Mouse (Mus musculus) stomach, postnatal 0 days (tissue): Measurements from ENCODE around the gene Ndufaf2. TPM values are rescaled to one million over a fixed set of nuclear protein-coding genes. Genes with fewer than 3 reads are reported as not detected.

Source experiments
- ATAC-seq: fragments of 200-750 bp; cut with Nextera tagmentation; 2 replicates; pipeline ENCODE4 v1.8.0; 2017; ENCODE audit not compliant: low FRiP score, low TSS enrichment
- DNase-seq: peaks from one replicate; pipeline ENCODE4 v3.0.0-alpha.2; 2016; ENCODE audit warnings: low spot score
- H3K27ac ChIP-seq: fragments of 300-500 bp; sonication (generic); replicated peaks from 2 replicates; pipeline ENCODE4 v1.5.1; 2014; ENCODE audit warnings: mild to moderate bottlenecking, control low read depth
- H3K27me3 ChIP-seq: fragments of 300-500 bp; sonication (generic); 2 replicates; pipeline ENCODE4 v1.6.1; 2014; ENCODE audit warnings: low read length; ENCODE audit not compliant: control insufficient read depth, insufficient read depth
- H3K36me3 ChIP-seq: fragments of 300-500 bp; sonication (generic); 2 replicates; pipeline ENCODE4 v1.6.1; 2014; ENCODE audit warnings: low read length, mixed read lengths; ENCODE audit not compliant: control insufficient read depth, insufficient read depth
- H3K4me1 ChIP-seq: fragments of 300-500 bp; sonication (generic); replicated peaks from 2 replicates; pipeline ENCODE4 v1.6.1; 2014; ENCODE audit warnings: antibody characterized with exemption; ENCODE audit not compliant: control insufficient read depth, insufficient read depth
- H3K4me2 ChIP-seq: fragments of 300-500 bp; sonication (generic); replicated peaks from 2 replicates; pipeline ENCODE4 v1.6.1; 2014; ENCODE audit warnings: low read depth, mild to moderate bottlenecking, control low read depth, moderate library complexity
- H3K4me3 ChIP-seq: fragments of 300-500 bp; sonication (generic); 2 replicates; pipeline ENCODE4 v1.5.1; 2014; ENCODE audit warnings: low read depth, low read length, control low read depth
- H3K9ac ChIP-seq: fragments of 300-500 bp; sonication (generic); 2 replicates; pipeline ENCODE4 v1.6.1; 2014; ENCODE audit warnings: mild to moderate bottlenecking, low read length, control low read depth, mixed read lengths
- H3K9me3 ChIP-seq: fragments of 300-500 bp; sonication (generic); 2 replicates; pipeline ENCODE4 v1.6.1; 2016; ENCODE audit warnings: low read length; ENCODE audit not compliant: control insufficient read depth
- CTCF ChIP-seq: IDR thresholded peaks from 2 replicates; pipeline ENCODE4 v1.5.1; 2016; ENCODE audit warnings: antibody characterized with exemption, low read depth, mild to moderate bottlenecking, moderate library complexity
- EP300 ChIP-seq: optimal IDR thresholded peaks from 2 replicates; pipeline ENCODE3; 2016; ENCODE audit warnings: antibody characterized with exemption
- WGBS: fragments of 180-500 bp; shearing (Covaris S2); extraction: QIAGEN DNeasy Blood & Tissue Kit; methylation state at CpG from one replicate; pipeline ENCODE4 v1.1.7; 2014; 5-methylcytosine and 5-hydroxymethylcytosine counted together
- polyA plus RNA-seq: library from polyadenylated mRNA; unstranded; fragments of >200 nt; fragmentation: Nextera tagmentation; extraction: Ambion mirVana; gene quantifications from 2 replicates; pipeline ENCODE4 v1.2.1, GENCODE M21; 2015

Ndufaf2 gene
- polyA plus RNA-seq, 1 experiment from 2014 or later: 44.9 TPM

DNA sequence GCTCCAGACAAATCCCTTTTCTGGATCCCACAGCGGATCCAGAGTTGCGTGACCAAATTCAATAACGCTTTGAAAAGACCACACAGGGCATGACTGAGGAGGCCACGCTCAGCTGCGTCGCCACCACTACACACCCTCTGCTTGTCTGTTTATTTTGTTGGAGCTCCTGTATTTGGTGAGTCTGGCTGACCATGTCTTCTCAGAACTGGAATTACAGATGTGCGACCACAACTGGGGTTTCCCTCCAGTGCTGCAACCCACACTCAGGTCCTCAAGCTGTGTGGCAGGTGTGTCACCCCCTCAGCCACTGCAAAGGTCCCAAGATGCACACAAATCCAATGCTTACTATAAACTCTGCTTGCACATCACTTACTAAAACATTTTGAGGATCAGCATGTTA lies 66.1 kb downstream of the Ndufaf2 start:
- TF ChIP-seq EP300 (no peak), CTCF (no peak)
- H3K9ac ChIP-seq: no peak overlapping the region
- H3K4me2 ChIP-seq: no peak overlapping the region
- no peak overlapping the region for H3K27ac ChIP-seq
- H3K4me3 ChIP-seq: no peak overlapping the region
- DNase-seq: no peak
- 82% methylated on average over 7 of the region's 7 CpGs for WGBS
- no peaks in the 10 kb centered on the region for H3K27me3 ChIP-seq
- ATAC-seq: no peak
- no peaks in the 10 kb centered on the region for H3K36me3 ChIP-seq
- H3K4me1 ChIP-seq: no peaks in the 10 kb centered on the region; the same call in 1 of the 2 replicates
- no peaks in the 10 kb centered on the region for H3K9me3 ChIP-seq

DNA sequence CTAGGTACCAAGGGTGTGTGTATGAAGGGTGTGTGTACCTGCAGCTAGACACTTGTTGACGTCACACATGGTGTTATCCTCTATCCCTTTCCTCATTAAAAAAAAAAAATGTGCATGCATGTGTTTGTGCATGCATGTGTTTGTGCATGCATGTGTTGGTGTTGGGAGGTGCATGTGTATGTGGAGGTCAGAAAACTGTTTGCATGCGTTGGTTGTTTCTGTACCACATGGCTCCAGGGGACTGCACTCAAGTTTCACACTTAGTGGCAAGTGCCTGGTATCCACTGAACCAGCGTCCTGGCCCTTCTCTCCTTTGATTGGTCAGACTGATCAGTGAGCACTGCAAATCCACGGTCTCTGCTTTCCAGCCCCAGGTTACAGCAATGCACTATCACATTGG lies 71.7 kb downstream of the Ndufaf2 start:
- TF ChIP-seq CTCF: no peak
- no peak for TF ChIP-seq EP300
- no peak overlapping the region for H3K9ac ChIP-seq
- H3K4me2 ChIP-seq: no peak overlapping the region
- no peak for DNase-seq
- H3K4me3 ChIP-seq: no peak overlapping the region
- no peaks in the 10 kb centered on the region for H3K36me3 ChIP-seq
- no peak overlapping the region for H3K27ac ChIP-seq
- WGBS: 74% methylated on average over 4 of the region's 4 CpGs
- H3K4me1 ChIP-seq: no peaks in the 10 kb centered on the region
- H3K9me3 ChIP-seq: no peaks in the 10 kb centered on the region
- ATAC-seq: no peak
- H3K27me3 ChIP-seq: no peaks in the 10 kb centered on the region

DNA sequence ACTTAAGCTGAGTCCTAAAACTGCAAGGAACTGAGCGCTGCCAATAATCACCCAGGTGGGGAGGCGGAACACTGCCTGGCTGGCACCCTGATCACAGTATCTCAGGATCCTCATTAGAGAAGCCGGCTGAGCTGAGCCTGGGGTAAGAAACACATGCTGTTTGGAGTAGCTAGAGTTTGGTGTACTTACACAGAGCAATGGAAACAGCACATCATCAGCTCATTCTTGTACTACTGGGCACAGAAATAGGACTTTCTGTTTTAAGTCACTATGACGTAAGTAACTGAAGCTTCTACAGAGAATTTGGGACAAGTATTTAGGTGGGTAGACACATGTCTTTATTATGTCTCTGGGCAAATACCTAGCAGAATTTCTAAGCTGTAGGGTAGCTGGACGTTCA lies 72.4 kb downstream of the Ndufaf2 start:
- TF ChIP-seq CTCF (no peak), EP300 (no peak)
- Histone ChIP-seq H3K4me1 (no peaks in the 10 kb centered on the region), H3K9ac (no peak overlapping the region), H3K27ac (no peak overlapping the region), H3K4me2 (no peak overlapping the region), H3K27me3 (no peaks in the 10 kb centered on the region), H3K4me3 (no peak overlapping the region), H3K9me3 (no peaks in the 10 kb centered on the region), H3K36me3 (no peaks in the 10 kb centered on the region)
- ATAC-seq (no peak), DNase-seq (no peak)
- 80% methylated on average over 5 of the region's 5 CpGs for WGBS

DNA sequence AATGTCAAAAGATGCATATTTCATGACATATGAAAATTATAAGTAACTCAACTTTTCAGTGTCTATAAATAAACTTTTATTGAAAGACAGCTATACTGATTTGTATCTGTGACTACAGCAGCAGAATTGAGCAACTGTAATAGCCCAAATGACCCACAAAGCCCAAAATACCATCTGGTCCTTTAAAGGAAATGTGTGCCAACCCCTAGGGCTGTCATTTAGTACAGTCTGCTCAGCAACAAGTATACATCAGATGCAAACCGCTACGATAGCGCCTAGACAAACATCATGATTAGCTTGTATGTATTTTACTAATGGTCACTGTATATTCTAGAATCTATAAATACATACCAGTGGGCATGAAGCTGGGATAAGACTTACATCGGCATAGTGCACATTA lies 74.3 kb downstream of the Ndufaf2 start:
- DNase-seq: no peak
- H3K9me3 ChIP-seq: no peaks in the 10 kb centered on the region
- no peaks in the 10 kb centered on the region for H3K27me3 ChIP-seq
- TF ChIP-seq CTCF (no peak), EP300 (no peak)
- no peak overlapping the region for H3K4me3 ChIP-seq
- no peaks in the 10 kb centered on the region for H3K4me1 ChIP-seq
- H3K36me3 ChIP-seq: no peaks in the 10 kb centered on the region
- WGBS: 88% methylated on average over 4 of the region's 4 CpGs
- no peak for ATAC-seq
- H3K4me2 ChIP-seq: no peak overlapping the region
- no peak overlapping the region for H3K9ac ChIP-seq
- no peak overlapping the region for H3K27ac ChIP-seq

DNA sequence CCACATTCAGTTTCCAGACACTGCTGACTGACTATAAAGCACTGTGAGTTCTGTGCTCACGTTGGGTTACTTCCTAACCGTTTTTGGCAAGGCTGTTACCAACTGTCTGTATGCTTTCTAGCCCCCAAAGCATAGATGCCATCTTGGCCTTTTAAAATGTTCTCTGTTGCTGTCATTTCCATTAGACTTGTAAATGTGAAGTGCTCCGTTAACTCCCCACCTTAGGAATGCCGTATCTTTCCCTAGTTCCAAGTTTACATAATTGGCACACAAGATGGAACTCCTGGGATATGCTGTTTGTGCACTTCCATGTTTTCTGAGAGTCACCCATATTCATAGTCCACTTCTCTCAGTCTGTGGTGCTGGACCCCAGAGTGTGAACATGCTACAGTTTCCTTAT lies 80.5 kb downstream of the Ndufaf2 start:
- H3K9ac ChIP-seq: no peak overlapping the region
- H3K4me3 ChIP-seq: no peak overlapping the region
- TF ChIP-seq CTCF: no peak
- no peak for TF ChIP-seq EP300
- H3K27me3 ChIP-seq: no peaks in the 10 kb centered on the region
- WGBS: 87% methylated on average over 4 of the region's 4 CpGs
- DNase-seq (no peak), ATAC-seq (no peak)
- no peaks in the 10 kb centered on the region for H3K9me3 ChIP-seq
- H3K4me2 ChIP-seq: no peak overlapping the region
- H3K27ac ChIP-seq: no peak overlapping the region
- H3K36me3 ChIP-seq: no peaks in the 10 kb centered on the region
- H3K4me1 ChIP-seq: no peaks in the 10 kb centered on the region

DNA sequence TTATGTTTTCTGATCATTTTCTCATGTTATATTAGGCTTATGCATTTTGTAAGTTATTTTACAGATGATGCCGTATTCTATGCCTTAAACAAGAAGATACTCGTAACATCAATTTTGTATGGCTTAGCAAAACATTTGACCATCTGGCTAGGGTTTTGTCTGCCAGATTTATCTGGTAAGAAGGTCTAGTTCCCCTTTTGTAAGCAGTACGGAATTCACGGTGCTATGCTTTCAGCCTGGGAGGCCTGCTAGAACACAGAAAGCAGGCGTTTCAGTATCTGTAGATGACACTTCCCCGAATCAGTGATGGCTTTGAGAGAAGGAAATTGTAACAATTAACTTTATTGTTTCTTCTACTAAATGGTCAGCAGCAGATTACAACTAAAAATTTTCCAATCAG lies 80.9 kb downstream of the Ndufaf2 start:
- 74% methylated on average over 6 of the region's 6 CpGs for WGBS
- Histone ChIP-seq H3K36me3 (no peaks in the 10 kb centered on the region), H3K27ac (no peak overlapping the region), H3K27me3 (no peaks in the 10 kb centered on the region), H3K9ac (no peak overlapping the region), H3K9me3 (no peaks in the 10 kb centered on the region), H3K4me3 (no peak overlapping the region), H3K4me2 (no peak overlapping the region), H3K4me1 (no peaks in the 10 kb centered on the region)
- TF ChIP-seq CTCF (no peak), EP300 (no peak)
- no peak for ATAC-seq
- no peak for DNase-seq
